Mouse (Mus musculus): ENCODE results near the gene Zzz3.

GRCm38 (mm10) chr3:152497084-152497483, 101.8 kb downstream of the Zzz3 start:
- TF ChIP-seq CTCF (IDR thresholded peaks at IDR 0.05; ENCODE audit: insufficient read depth, low read depth, low read length), result no peak
- no peak for TF ChIP-seq POLR2A (IDR thresholded peaks at IDR 0.05; ENCODE audit: insufficient read depth, low read depth, low read length)
